Mouse (Mus musculus) adrenal gland, postnatal 36 days (tissue): ENCODE measurements around the gene Prrt4. TPM values are rescaled to one million over a fixed set of nuclear protein-coding genes. Genes with fewer than 3 reads are reported as not detected.
"Not testable (repeated sequence)": the region's sequence is repeated elsewhere in the genome, so short reads cannot be mapped to it uniquely, and the experiment has no call there.

Source experiments
- DNase-seq, 2 experiments: peaks; one replicate each; pipeline ENCODE4 v3.0.0; 2021; ENCODE audit warnings: mixed read lengths in 1 of 2
- long read RNA-seq, 2 experiments: library from polyadenylated mRNA; stranded (forward); transcript quantifications; one replicate each; pipeline ENCODE4 v2.0.0; 2021; ENCODE audit warnings: borderline sequencing depth in 2 of 2
- total RNA-seq, 2 experiments: library from RNA; stranded (reverse); gene quantifications; 2 replicates each; pipeline ENCODE4 v1.2.3; 2021

The Prrt4 gene
- total RNA-seq: 1 to 10 TPM; 3.2 TPM
- long read RNA-seq, experiment 1, partial matches to known transcripts: 0 of 2 reads
- long read RNA-seq, experiment 1, other reads (novel, unspliced or antisense): 2 of 2 reads
- long read RNA-seq, experiment 2, partial matches to known transcripts: 5 of 8 reads
- long read RNA-seq, experiment 2, other reads (novel, unspliced or antisense): 2 of 8 reads

GRCm38 (mm10) chr6:29178888-29179658 lies at the start of gene Prrt4:
TSS of gene Prrt4 (minus strand) at chr6:29179584.
- peak; percentile 73 to 78 for DNase-seq

DNA sequence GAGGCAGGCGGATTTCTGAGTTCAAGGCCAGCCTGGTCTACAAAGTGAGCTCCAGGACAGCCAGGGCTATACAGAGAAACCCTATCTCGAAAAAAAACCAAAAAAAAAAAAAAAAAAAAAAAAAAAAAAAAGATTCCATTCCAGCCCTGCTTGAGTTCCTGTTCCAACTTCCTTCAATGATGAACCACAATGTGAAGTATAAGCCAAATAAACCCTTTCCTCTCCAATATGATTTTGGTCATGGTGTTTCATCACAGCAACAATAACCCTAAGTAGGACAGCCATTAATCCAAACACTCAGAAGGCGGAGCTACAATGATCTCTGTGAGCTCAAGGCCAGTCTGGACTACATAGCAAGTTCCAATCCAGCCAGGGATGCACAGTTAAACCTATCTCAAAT lies 38.3 kb upstream of the Prrt4 start:
- not testable (repeated sequence) for DNase-seq

GRCm38 (mm10) chr6:29215881-29216501 lies 36.6 kb upstream of the Prrt4 start, which contains the start of gene Impdh1:
TSS of gene Impdh1 (minus strand) at chr6:29216364.
- DNase-seq: peak; percentile 79 to 86

DNA sequence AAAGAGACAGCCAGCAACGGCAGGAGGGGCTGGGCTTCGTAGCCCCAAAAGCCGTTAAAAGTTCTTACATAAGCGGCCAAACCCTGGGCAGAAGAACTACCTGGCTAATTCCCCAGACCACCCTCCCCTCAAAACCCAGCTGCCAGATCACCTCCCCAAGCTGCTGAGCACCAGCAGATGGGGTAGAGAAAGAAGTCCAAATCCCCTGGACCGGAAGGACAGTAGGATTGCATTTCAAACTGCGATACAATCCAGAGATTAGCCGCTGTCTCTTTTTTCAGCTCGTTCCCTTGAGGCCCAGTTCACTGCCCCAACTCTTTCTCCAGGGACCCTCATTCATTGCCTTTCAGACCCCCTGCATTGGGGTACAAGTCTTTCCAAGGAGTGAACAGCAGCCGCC lies 35.8 kb upstream of the Prrt4 start:
- DNase-seq: no peak

DNA sequence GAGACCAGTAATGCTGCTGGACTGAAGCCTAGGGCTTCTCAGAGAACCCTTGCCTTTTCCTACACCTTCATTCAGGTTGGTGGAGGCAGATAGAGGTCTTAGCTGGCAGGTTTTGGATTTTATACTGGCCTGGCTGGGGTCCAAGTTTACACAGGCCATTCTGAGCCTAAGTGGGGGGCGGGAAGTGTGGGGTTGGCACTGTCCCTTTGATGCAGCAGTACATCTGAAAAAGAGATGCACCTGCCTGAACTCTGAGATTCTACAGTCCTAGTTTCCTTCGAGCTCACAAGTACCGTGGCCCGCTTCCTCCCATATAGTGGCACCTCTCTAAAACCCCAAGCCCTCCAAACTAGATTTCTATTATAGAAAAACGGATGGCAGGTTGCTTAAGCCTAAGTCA lies 35.4 kb upstream of the Prrt4 start:
- DNase-seq: no peak

DNA sequence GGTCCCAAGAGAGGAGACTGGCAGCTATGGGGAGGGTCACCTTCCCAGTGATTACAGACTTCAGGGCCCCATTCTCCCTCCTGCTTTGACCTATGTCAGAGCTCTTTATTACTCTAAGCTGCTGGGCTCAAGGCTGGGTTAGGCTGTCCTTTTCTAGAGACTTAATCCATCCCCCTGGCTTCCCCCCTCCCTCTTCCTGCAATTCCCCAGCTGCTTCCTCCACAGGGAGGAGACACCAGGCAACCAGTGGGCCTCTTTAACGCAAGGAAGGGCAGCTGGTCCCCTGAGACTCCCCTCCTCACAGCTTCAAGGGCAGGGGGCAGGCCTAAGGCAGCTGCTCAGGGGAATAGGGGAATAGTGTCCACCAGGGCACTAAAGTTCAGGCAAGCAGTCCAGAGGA lies 34.9 kb upstream of the Prrt4 start:
- DNase-seq: peak; percentile 49 to 55

GRCm38 (mm10) chr6:29213436-29213835 lies 34.1 kb upstream of the Prrt4 start:
- DNase-seq: no peak

- DNase-seq: peak; percentile 92 to 93
Observed at GRCm38 (mm10) chr6:29211806-29212492, 32.6 kb upstream of the Prrt4 start.

DNA sequence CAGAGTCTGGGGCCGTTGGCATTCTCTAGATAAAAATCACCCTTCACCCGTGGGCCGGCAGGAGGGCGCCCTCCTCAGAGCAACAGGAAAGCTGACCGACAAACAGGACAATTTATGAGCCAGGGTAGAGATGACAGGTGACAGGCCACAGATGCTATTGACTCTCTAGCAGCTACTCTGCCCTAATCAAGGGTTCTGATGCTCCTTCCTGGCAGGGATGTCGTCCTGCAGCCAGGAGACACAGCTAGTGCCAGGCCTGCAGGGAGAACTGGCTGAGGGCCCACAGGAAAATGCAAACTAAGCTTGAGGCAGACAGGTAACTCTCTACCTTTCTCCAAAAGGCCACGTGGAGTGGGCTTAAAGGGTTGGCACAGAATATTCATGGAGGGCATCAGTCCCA lies 31.8 kb upstream of the Prrt4 start:
- DNase-seq: no peak

DNA sequence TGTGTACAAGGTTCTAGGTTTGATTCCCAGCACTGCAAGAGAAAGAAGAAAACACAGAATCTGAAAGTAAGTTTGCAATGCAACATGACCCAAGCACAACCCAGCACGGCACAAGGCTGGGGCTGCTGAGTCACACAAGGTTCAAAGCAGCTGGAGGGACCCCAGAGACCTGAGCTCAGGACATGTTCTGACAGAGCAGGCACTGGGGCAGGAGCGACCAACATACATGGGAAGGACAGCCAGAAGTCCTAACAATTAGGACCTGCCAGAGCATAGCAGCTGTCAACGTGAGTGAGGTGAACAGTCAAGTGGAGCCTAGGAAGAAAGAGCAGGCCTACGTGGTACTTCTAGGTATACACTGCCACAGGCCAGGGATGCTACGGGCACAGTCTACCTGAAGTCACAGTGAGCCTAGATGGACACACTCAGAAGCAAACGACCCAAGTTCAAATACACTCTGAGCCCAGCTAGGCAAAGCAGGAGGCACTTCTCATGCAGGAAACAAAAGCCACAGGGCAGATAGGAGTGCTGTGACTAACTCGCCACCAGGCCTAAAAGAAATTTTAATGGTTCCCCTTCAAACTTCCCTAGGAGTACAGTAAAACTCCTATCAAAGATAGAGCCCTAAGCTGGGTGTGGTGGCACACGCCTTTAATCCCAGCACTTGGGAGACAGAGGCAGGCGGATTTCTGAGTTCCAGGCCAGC lies 31.0 kb upstream of the Prrt4 start:
- DNase-seq: no peak

GRCm38 (mm10) chr6:29208178-29208577 lies 28.8 kb upstream of the Prrt4 start:
- DNase-seq: no peak

GRCm38 (mm10) chr6:29207017-29207416 lies 27.6 kb upstream of the Prrt4 start:
- DNase-seq: no peak

- no peak for DNase-seq
Observed at GRCm38 (mm10) chr6:29206006-29206405, 26.6 kb upstream of the Prrt4 start.

DNA sequence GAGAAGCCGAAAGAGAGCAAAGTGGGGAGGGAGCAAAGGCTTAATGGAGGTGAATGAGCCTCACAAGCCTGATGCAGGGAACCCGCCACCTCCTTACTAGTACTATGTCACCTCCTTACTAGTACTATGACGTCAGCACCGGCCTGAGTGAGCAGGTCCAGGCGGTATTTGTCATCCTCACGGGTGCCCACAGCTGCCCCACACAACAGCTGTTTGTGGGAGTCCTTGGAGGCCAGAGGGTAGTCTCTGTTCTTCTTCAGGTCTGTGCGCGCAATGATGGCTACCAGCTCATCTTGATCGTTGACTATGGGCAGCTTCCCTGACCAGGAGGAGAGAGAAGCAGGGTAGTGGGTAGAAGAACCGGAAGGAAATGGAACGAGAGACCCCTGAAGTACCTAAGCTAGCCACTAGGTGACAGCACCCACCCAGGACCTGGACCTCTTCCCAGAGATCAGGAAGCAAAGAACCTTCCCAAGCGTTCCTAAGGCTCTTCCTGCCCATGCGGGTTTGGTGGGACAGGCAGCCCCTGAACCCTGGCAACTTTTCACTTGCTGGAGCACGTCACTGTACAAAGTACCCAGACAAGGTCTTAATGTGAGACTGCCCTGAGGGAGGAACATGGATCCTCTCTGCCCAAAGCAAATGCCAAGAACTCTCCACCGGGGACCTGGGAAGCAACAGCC lies 25.7 kb upstream of the Prrt4 start:
- DNase-seq: peak; percentile 47 to 71

DNA sequence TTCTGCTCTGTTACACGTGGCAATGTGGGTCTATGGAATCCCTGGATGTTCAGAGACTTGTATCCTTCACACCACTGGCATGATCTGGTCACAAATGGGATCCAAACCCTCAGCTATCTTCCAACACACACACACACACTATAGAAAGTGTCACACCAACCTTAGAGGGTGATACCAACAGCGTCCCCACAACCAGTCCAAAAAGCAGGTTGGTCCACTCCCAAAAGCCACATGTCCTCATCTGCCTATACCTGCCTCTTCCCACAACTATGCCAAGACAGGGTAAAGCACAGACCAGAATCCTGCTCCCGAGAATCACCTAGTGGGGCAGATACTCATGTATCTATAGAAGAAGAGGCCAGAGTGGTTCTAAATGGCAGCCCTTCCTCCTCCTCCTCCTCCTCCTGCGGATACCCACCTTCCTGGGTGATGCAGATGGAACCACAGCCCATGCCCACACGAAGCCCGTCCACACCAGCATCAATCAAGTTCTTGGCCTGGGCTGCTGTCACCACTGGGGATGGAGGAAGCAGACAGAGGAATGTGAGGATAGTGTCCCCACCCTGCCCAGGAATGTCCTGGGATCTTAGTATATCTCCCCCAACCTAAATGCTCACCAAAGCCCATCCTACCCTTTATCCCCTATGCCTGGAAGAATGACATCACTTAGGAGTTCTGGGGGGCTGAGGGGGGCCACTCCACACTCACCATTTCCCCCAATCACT lies 24.6 kb upstream of the Prrt4 start:
- DNase-seq: no peak

DNA sequence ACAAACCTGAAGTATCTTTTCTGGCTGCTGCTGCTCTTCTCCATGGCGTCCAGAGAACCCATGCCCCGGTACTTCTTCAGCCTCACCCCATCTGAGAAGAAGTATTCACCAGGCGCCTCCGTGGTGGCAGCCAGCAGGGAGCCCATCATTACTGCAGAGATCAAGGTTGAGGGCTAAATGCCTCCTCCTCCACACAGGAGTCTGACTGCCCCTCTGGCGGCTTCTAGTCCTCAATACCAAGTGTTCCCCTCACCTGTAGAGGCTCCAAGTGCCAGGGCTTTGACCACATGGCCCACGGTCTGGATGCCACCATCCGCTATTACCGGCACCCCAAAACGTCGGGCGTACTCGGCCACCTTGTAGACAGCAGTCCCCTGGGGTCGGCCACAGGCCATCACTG lies 23.7 kb upstream of the Prrt4 start:
- DNase-seq: no peak

DNA sequence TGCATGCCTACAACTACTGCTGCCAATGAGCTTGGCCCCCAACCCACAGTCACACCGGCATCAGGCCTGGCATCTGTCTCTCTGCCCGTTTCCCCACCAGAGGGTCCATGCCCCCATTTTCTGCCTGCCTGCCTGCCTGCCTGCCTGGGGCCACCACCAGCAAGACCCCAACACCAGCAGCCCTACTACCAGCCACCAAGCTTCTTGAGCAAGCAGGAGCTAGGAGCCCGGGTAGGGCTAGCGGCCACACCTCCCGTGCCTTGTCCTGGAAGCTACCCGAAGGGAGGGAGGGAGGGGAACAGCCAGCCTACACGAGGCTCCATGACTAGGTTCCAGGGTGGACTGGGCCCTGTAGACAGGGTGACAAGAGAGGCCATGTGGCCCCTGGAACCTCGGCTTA lies 22.6 kb upstream of the Prrt4 start:
- DNase-seq: no peak

GRCm38 (mm10) chr6:29201341-29201740 lies 22.0 kb upstream of the Prrt4 start:
- DNase-seq: no peak

DNA sequence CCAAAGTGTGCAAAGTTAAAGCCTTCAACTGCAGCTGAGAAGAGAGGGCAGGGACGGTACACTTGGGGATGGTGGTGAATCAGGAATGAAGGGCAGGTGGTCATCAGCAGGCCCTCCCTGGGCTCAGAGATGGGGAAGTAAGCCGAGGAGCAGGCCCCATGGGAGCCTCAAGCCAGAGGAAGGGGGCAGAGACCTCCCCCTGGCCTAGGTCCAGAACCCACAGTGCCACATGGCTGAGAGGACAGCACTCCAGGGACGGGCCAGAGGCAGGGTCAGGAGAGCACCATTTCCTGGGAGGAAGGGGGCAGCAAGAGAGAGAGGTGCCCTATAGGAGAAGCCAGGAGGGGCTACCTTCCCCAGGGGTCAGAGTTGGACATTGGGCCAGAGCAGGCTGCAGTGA lies 21.1 kb upstream of the Prrt4 start:
- no peak for DNase-seq

DNA sequence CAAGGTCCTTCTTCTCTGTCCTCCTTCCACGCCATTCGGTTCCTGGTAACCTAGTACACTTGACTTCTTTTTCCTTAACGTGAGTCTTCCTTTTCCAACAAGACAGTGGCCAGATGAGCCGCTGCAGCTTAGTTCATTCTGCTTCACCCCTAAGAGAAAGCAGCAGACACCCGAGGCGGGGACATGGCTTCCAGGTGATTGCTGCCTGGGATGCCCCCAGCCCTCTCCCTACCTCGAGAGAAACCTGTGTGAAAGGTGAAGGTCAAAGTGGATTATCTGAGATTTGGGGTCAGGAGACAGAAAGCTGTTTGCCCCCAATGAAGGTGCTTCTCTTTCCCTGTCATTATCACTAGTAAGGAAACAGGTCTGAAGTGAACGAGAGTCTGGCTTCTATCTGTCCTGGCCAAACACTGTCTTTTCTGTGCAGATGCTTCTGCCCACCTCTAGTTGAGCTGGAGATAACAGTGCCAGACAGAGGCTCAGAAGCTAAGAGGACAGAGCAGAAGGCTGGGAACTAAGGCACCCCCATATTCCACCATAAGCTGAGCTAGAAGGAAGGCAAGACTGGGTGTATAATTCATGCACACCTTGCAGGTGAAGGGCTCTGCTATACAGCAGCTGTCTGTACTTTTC lies 20.0 kb upstream of the Prrt4 start:
- no peak for DNase-seq
